In the genomic region with DNA sequence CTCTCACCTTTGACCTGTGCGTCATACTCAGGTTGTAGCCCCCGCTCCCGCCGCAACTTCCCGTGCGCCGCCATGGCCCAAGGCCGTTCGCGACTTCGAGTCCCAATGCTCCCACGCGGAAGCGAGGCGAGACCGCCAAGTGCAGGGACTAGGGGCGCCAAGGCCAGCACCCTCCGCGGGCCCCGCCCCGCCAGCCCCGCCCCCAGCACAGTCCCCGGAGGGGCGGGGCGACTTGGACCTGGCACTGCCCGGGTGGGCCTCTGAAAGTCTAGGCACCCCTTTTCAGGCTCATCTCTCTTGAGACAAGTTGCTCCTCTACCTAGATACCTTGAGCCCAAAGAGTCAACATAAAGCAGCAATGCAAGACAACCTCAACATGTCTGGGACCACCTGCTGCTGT, we compare ENCODE assay signal across 8 mouse cellular contexts. TPM values are rescaled to one million over a fixed set of nuclear protein-coding genes. Genes with fewer than 3 reads are reported as not detected.
DNase-seq lines count a peak whose midpoint lies in the region; ATAC-seq and TF ChIP-seq lines count a peak whose summit lies in the region.

No protein-coding gene starts in this region.

- H3K27ac ChIP-seq in testis, adult 2 months (ENCODE audit: control insufficient read depth, insufficient read depth, low read depth, low read length), result no peak overlapping the region
- H3K27ac ChIP-seq in forebrain, postnatal 0 days (ENCODE audit: low read depth, low read length), result no peak overlapping the region
- no peak overlapping the region for H3K27ac ChIP-seq in limb, embryonic 11.5 days (replicated peaks; ENCODE audit: low read depth, low read length)
- H3K27ac ChIP-seq in midbrain, embryonic 15.5 days, result no peak overlapping the region

- no peaks in the 10 kb centered on the region for H3K27me3 ChIP-seq in testis, adult 2 months (ENCODE audit: control insufficient read depth, insufficient read depth, low read length)
- no peaks in the 10 kb centered on the region for H3K27me3 ChIP-seq in forebrain, postnatal 0 days (ENCODE audit: insufficient read depth, low read length)
- no peaks in the 10 kb centered on the region for H3K27me3 ChIP-seq in limb, embryonic 11.5 days (ENCODE audit: control insufficient read depth, insufficient read depth, low read length)
- H3K27me3 ChIP-seq in midbrain, embryonic 15.5 days (replicated peaks), result no peaks in the 10 kb centered on the region

- H3K36me3 ChIP-seq in testis, adult 2 months (ENCODE audit: control insufficient read depth, insufficient read depth, low read length), result no peaks in the 10 kb centered on the region
- no peaks in the 10 kb centered on the region for H3K36me3 ChIP-seq in forebrain, postnatal 0 days (ENCODE audit: insufficient read depth)
- H3K36me3 ChIP-seq in limb, embryonic 11.5 days (ENCODE audit: control insufficient read depth, insufficient read depth, low read length), result no peaks in the 10 kb centered on the region
- no peaks in the 10 kb centered on the region for H3K36me3 ChIP-seq in midbrain, embryonic 15.5 days (replicated peaks)

- no peak for ATAC-seq in forebrain, postnatal 0 days
- no peak for ATAC-seq in limb, embryonic 11.5 days (ENCODE audit: insufficient number of reproducible peaks, low FRiP score, low TSS enrichment, low read depth)
- ATAC-seq in midbrain, embryonic 15.5 days (replicated peaks), result no peak

- no peaks in the 10 kb centered on the region for H3K9me3 ChIP-seq in forebrain, postnatal 0 days (ENCODE audit: low read length)
- H3K9me3 ChIP-seq in limb, embryonic 11.5 days (ENCODE audit: control insufficient read depth, low read length), result no peaks in the 10 kb centered on the region
- H3K9me3 ChIP-seq in midbrain, embryonic 15.5 days, result no peaks in the 10 kb centered on the region

- no peak for TF ChIP-seq CTCF in testis, adult 2 months (IDR thresholded peaks at IDR 0.05; ENCODE audit: control insufficient read depth, insufficient read depth, insufficient replicate concordance, low read depth, low read length)
- no peak for TF ChIP-seq CTCF in forebrain, postnatal 0 days (IDR thresholded peaks at IDR 0.05; ENCODE audit: low read depth)

- WGBS in forebrain, postnatal 0 days, result 39% methylated on average over 26 of the region's 26 CpGs
- 22% methylated on average over 25 of the region's 26 CpGs for WGBS in limb, embryonic 11.5 days
- WGBS in midbrain, embryonic 15.5 days, result 31% methylated on average over 26 of the region's 26 CpGs

- H3K9ac ChIP-seq in forebrain, postnatal 0 days, result no peak overlapping the region
- H3K9ac ChIP-seq in limb, embryonic 11.5 days (ENCODE audit: low read length), result no peak overlapping the region
- no peak overlapping the region for H3K9ac ChIP-seq in midbrain, embryonic 15.5 days

- H3K4me2 ChIP-seq in forebrain, postnatal 0 days (ENCODE audit: low read depth), result 0 out of 2 replicates have a peak overlapping the region, but pooled peaks have one; percentile 27
- peak overlapping the region; percentile 33 for H3K4me2 ChIP-seq in limb, embryonic 11.5 days (ENCODE audit: low read depth, severe bottlenecking)
- H3K4me2 ChIP-seq in midbrain, embryonic 15.5 days, result 0 out of 2 replicates have a peak overlapping the region, but pooled peaks have one; percentile 26

- H3K4me1 ChIP-seq in testis, adult 2 months (ENCODE audit: control insufficient read depth, insufficient read depth, low read length), result peaks cover 6% of the 10 kb centered on the region; the same call in 1 of the 2 replicates
- H3K4me1 ChIP-seq in forebrain, postnatal 0 days (ENCODE audit: insufficient read depth), result no peaks in the 10 kb centered on the region
- H3K4me1 ChIP-seq in limb, embryonic 11.5 days (ENCODE audit: control insufficient read depth, insufficient read depth, low read length), result no peaks in the 10 kb centered on the region
- peaks cover 2% of the 10 kb centered on the region; the same call in 1 of the 2 replicates for H3K4me1 ChIP-seq in midbrain, embryonic 15.5 days

- no peak for TF ChIP-seq POLR2A in testis, adult 2 months (IDR thresholded peaks at IDR 0.05; ENCODE audit: control insufficient read depth, low read depth, low read length)

- no peak for DNase-seq in testis, postnatal 14 days (ENCODE audit: low spot score)
- no peak for DNase-seq in forebrain, postnatal 0 days
- no peak for DNase-seq in limb, embryonic 11.5 days (ENCODE audit: low spot score)
- peak; percentile 78 to 88 for DNase-seq in thymus, postnatal 36 days
- DNase-seq in left cerebral cortex, adult 11 months (ENCODE audit: low spot score), result no peak
- DNase-seq in urinary bladder, postnatal 4 days (ENCODE audit: low spot score in 2 of 2), result no peak

- H3K4me3 ChIP-seq in testis, adult 2 months (ENCODE audit: control insufficient read depth, low read depth, low read length), result peak overlapping the region; percentile 40
- H3K4me3 ChIP-seq in forebrain, postnatal 0 days (ENCODE audit: low read depth, low read length), result no peak overlapping the region
- no peak overlapping the region for H3K4me3 ChIP-seq in limb, embryonic 11.5 days (ENCODE audit: low read depth, low read length)
- no peak overlapping the region for H3K4me3 ChIP-seq in midbrain, embryonic 15.5 days

RNA-seq across cellular contexts. Expression of a gene that starts 10.5 kb away (rescaled TPM):
- polyA plus RNA-seq in testis, adult 2 months (2012; rRNA removed), result 0.44 and 0.58 TPM in 2 replicates
- 2.0 and 4.8 TPM in 2 replicates for total RNA-seq in forebrain, postnatal 0 days (2014; rRNA removed)
- 1.1 and 1.6 TPM in 2 replicates for polyA plus RNA-seq in forebrain, postnatal 0 days (2015; fragmentation: Nextera tagmentation; extraction: Ambion mirVana)
- 2.0 and 2.3 TPM in 2 replicates for polyA plus RNA-seq in limb, embryonic 11.5 days (2014; fragmentation: Nextera tagmentation; extraction: Ambion mirVana)
- 4.0 and 4.6 TPM in 2 replicates for polyA plus RNA-seq in midbrain, embryonic 15.5 days (2015; fragmentation: Nextera tagmentation; extraction: Ambion mirVana)

RNA-seq across cellular contexts. Expression of a gene that starts 10.6 kb away (rescaled TPM):
- polyA plus RNA-seq in testis, adult 2 months (2012; rRNA removed), result 3.7 and 5.4 TPM in 2 replicates
- 68.9 and 71.2 TPM in 2 replicates for total RNA-seq in forebrain, postnatal 0 days (2014; rRNA removed)
- 92.1 and 100 TPM in 2 replicates for polyA plus RNA-seq in forebrain, postnatal 0 days (2015; fragmentation: Nextera tagmentation; extraction: Ambion mirVana)
- 156 and 159 TPM in 2 replicates for polyA plus RNA-seq in limb, embryonic 11.5 days (2014; fragmentation: Nextera tagmentation; extraction: Ambion mirVana)
- polyA plus RNA-seq in midbrain, embryonic 15.5 days (2015; fragmentation: Nextera tagmentation; extraction: Ambion mirVana), result 84.8 and 86.9 TPM in 2 replicates

RNA-seq across cellular contexts. Expression of a gene that starts 15.3 kb away (rescaled TPM):
- polyA plus RNA-seq in testis, adult 2 months (2012; rRNA removed), result 0.06 and 0.35 TPM in 2 replicates
- 225 and 256 TPM in 2 replicates for total RNA-seq in forebrain, postnatal 0 days (2014; rRNA removed)
- 75.9 and 100 TPM in 2 replicates for polyA plus RNA-seq in forebrain, postnatal 0 days (2015; fragmentation: Nextera tagmentation; extraction: Ambion mirVana)
- polyA plus RNA-seq in limb, embryonic 11.5 days (2014; fragmentation: Nextera tagmentation; extraction: Ambion mirVana), result 0.85 and 1.2 TPM in 2 replicates
- polyA plus RNA-seq in midbrain, embryonic 15.5 days (2015; fragmentation: Nextera tagmentation; extraction: Ambion mirVana), result 98.6 and 120 TPM in 2 replicates

RNA-seq across cellular contexts. Expression of a gene that starts 19.3 kb away (rescaled TPM):
- not detected in 2 replicates for polyA plus RNA-seq in testis, adult 2 months (2012; rRNA removed)
- total RNA-seq in forebrain, postnatal 0 days (2014; rRNA removed), result not detected in 2 replicates
- polyA plus RNA-seq in forebrain, postnatal 0 days (2015; fragmentation: Nextera tagmentation; extraction: Ambion mirVana), result not detected in 2 replicates
- polyA plus RNA-seq in limb, embryonic 11.5 days (2014; fragmentation: Nextera tagmentation; extraction: Ambion mirVana), result 0.21 and 0.35 TPM in 2 replicates
- polyA plus RNA-seq in midbrain, embryonic 15.5 days (2015; fragmentation: Nextera tagmentation; extraction: Ambion mirVana), result 0.17 and 0.30 TPM in 2 replicates

RNA-seq across cellular contexts. Expression of a gene that starts 19.5 kb away (rescaled TPM):
- polyA plus RNA-seq in testis, adult 2 months (2012; rRNA removed), result 2.1 and 3.1 TPM in 2 replicates
- 4.9 and 13.1 TPM in 2 replicates for total RNA-seq in forebrain, postnatal 0 days (2014; rRNA removed)
- 11.7 and 12.4 TPM in 2 replicates for polyA plus RNA-seq in forebrain, postnatal 0 days (2015; fragmentation: Nextera tagmentation; extraction: Ambion mirVana)
- 9.8 and 13.2 TPM in 2 replicates for polyA plus RNA-seq in limb, embryonic 11.5 days (2014; fragmentation: Nextera tagmentation; extraction: Ambion mirVana)
- 10.9 and 11.1 TPM in 2 replicates for polyA plus RNA-seq in midbrain, embryonic 15.5 days (2015; fragmentation: Nextera tagmentation; extraction: Ambion mirVana)

Comparison
In these comparisons a context has a peak if more than half of its experiments do, and no peak if none do; other contexts are left out.
1. DNase-seq: peak in thymus, postnatal 36 days (2 of 2); none in testis, postnatal 14 days (single experiment), forebrain, postnatal 0 days (single experiment), limb, embryonic 11.5 days (single experiment), left cerebral cortex, adult 11 months (single experiment) and urinary bladder, postnatal 4 days (0 of 2).
2. RNA of a gene that starts 10.6 kb away (polyA plus RNA-seq): 156 to 159 TPM in limb, embryonic 11.5 days, 92.1 to 100 TPM in forebrain, postnatal 0 days and 84.8 to 86.9 TPM in midbrain, embryonic 15.5 days; 3.7 to 5.4 TPM in testis, adult 2 months; every median in the first group is over 10 times any median in the second.
3. RNA of a gene that starts 15.3 kb away (polyA plus RNA-seq): 98.6 to 120 TPM in midbrain, embryonic 15.5 days and 75.9 to 100 TPM in forebrain, postnatal 0 days; 0.85 to 1.2 TPM in limb, embryonic 11.5 days and 0.06 to 0.35 TPM in testis, adult 2 months; every median in the first group is over 10 times any median in the second.
4. Peak in every context shown above with its lines, with median percentiles within 50 percentile points of each other: H3K4me2 ChIP-seq.